Comparison of ENCODE assay signal across 8 mouse cellular contexts in genomic region chr3:54156316-54157000, GRCm38 (mm10). TPM values are rescaled to one million over a fixed set of nuclear protein-coding genes. Genes with fewer than 3 reads are reported as not detected.
DNase-seq lines count a peak whose midpoint lies in the region; ATAC-seq lines count a peak whose summit lies in the region.

No protein-coding gene starts in this region.

- H3K36me3 ChIP-seq in hindbrain, embryonic 14.5 days (replicated peaks; ENCODE audit: control insufficient read depth, insufficient read depth), result no peaks in the 10 kb centered on the region
- H3K36me3 ChIP-seq in midbrain, embryonic 10.5 days, result no peaks in the 10 kb centered on the region

- H3K27ac ChIP-seq in hindbrain, embryonic 14.5 days, result no peak overlapping the region; the same call in 1 of the 2 replicates
- H3K27ac ChIP-seq in midbrain, embryonic 10.5 days (replicated peaks), result peak overlapping the region; percentile 67

- peak overlapping the region; percentile 59 for H3K4me3 ChIP-seq in hindbrain, embryonic 14.5 days (replicated peaks; ENCODE audit: low read length)
- H3K4me3 ChIP-seq in midbrain, embryonic 10.5 days, result peak overlapping the region; percentile 67

- ATAC-seq in hindbrain, embryonic 14.5 days (ENCODE audit: low FRiP score), result peak; percentile 18; the same call in 1 of the 2 replicates
- ATAC-seq in megakaryocyte progenitor cell, adult 5-6 weeks (replicated peaks; ENCODE audit: poor library complexity), result no peak
- no peak for ATAC-seq in erythroblast, adult 5-6 weeks (replicated peaks; ENCODE audit: low FRiP score, poor library complexity, severe bottlenecking)

- under 1% methylated on average over 28 of the region's 28 CpGs for WGBS in hindbrain, embryonic 14.5 days
- under 1% methylated on average over 28 of the region's 28 CpGs for WGBS in midbrain, embryonic 10.5 days

- H3K4me1 ChIP-seq in hindbrain, embryonic 14.5 days (replicated peaks; ENCODE audit: control insufficient read depth, insufficient read depth, low read length), result 0 out of 2 replicates have a peak, but pooled peaks cover 4% of the 10 kb centered on the region
- peaks cover 29% of the 10 kb centered on the region for H3K4me1 ChIP-seq in midbrain, embryonic 10.5 days

- H3K9ac ChIP-seq in hindbrain, embryonic 14.5 days, result peak overlapping the region; percentile 65

- peaks cover 22% of the 10 kb centered on the region for H3K27me3 ChIP-seq in hindbrain, embryonic 14.5 days (ENCODE audit: control insufficient read depth, insufficient read depth, low read length)
- H3K27me3 ChIP-seq in midbrain, embryonic 10.5 days (ENCODE audit: low read depth, poor library complexity, severe bottlenecking), result peaks cover 41% of the 10 kb centered on the region

- no peaks in the 10 kb centered on the region for H3K9me3 ChIP-seq in hindbrain, embryonic 14.5 days (ENCODE audit: control insufficient read depth, low read length)
- no peaks in the 10 kb centered on the region for H3K9me3 ChIP-seq in midbrain, embryonic 10.5 days (replicated peaks)

- peak overlapping the region; percentile 99 for H3K4me2 ChIP-seq in hindbrain, embryonic 14.5 days (replicated peaks)

- peak; percentile 6 for DNase-seq in kidney, postnatal 10 days
- DNase-seq in kidney, postnatal 25 days, result no peak
- peak; percentile 29 for DNase-seq in embryo, embryonic 9.5 days (ENCODE audit: extremely low spot score)
- DNase-seq in hindbrain, embryonic 14.5 days (ENCODE audit: low spot score), result peak; percentile 45
- peak; percentile 43 for DNase-seq in midbrain, embryonic 10.5 days (ENCODE audit: low spot score)
- no peak for DNase-seq in adrenal gland, postnatal 25 days

RNA-seq across cellular contexts. Expression of gene Trpc4, which starts 0.6 kb away (rescaled TPM):
- 4.8 and 6.5 TPM in 2 replicates for polyA plus RNA-seq in hindbrain, embryonic 14.5 days (2014; fragmentation: Nextera tagmentation; extraction: Ambion mirVana)
- polyA plus RNA-seq in midbrain, embryonic 10.5 days (2016; fragmentation: Nextera tagmentation; extraction: Ambion mirVana), result 1.1 TPM in 2 replicates
- total RNA-seq in megakaryocyte progenitor cell, adult 5-6 weeks (2015), result not detected in 2 replicates
- total RNA-seq in megakaryocyte progenitor cell, adult 5-6 weeks (2017), result not detected in 2 replicates
- total RNA-seq in erythroblast, adult 5-6 weeks (2015; ENCODE audit: low replicate concordance), result not detected in 2 replicates
- not detected in 2 replicates for total RNA-seq in erythroblast, adult 5-6 weeks (2017; ENCODE audit: low replicate concordance)
- total RNA-seq in adrenal gland, postnatal 25 days (2021), result 0.29 and 0.49 TPM in 2 replicates

Comparison
In these comparisons a context has a peak if more than half of its experiments do, and no peak if none do; other contexts are left out.
1. DNase-seq: peak in kidney, postnatal 10 days (single experiment), embryo, embryonic 9.5 days (single experiment), hindbrain, embryonic 14.5 days (single experiment) and midbrain, embryonic 10.5 days (single experiment); none in kidney, postnatal 25 days (0 of 2) and adrenal gland, postnatal 25 days (single experiment).